Mouse (Mus musculus) E14TG2a.4 (cell line): Measurements from ENCODE around the gene Ldhb.

ENCODE experiments used
- H3K27me3 ChIP-seq: 2 replicates; pipeline ENCODE4 v1.6.1; 2014; ENCODE audit warnings: low read length, control low read depth; ENCODE audit not compliant: insufficient read depth
- H3K36me3 ChIP-seq: 2 replicates; pipeline ENCODE4 v1.6.1; 2014; ENCODE audit warnings: low read length, control low read depth; ENCODE audit not compliant: insufficient read depth
- H3K4me1 ChIP-seq: replicated peaks from 2 replicates; pipeline ENCODE4 v1.6.1; 2014; ENCODE audit warnings: low read depth, low read length, control low read depth
- H3K4me3 ChIP-seq: replicated peaks from 2 replicates; pipeline ENCODE4 v1.5.1; 2014; ENCODE audit warnings: mild to moderate bottlenecking, low read length
- H3K9me3 ChIP-seq: 2 replicates; pipeline ENCODE4 v1.6.1; 2014; ENCODE audit warnings: low read length, control low read depth
- CTCF ChIP-seq: conservative IDR thresholded peaks from 2 replicates; pipeline ENCODE4 v1.5.1; 2014; ENCODE audit warnings: low read length
- NANOG ChIP-seq: IDR thresholded peaks from 2 replicates; pipeline ENCODE4 v1.6.1; 2014; ENCODE audit warnings: borderline replicate concordance, low read length, mixed read lengths
- POU5F1 ChIP-seq: IDR thresholded peaks from 2 replicates; pipeline ENCODE4 v1.6.1; 2014; ENCODE audit warnings: low read length, borderline replicate concordance

The Ldhb gene

GRCm38 (mm10) chr6:142507785-142508162, at the start of gene Ldhb:
TSS of gene Ldhb (minus strand) at chr6:142507957.
- Histone ChIP-seq H3K4me1 (peaks cover 86% of the 10 kb centered on the region), H3K27me3 (no peaks in the 10 kb centered on the region), H3K9me3 (no peaks in the 10 kb centered on the region), H3K4me3 (peak within 1 kb of the TSS; percentile 83), H3K36me3 (peaks cover 32% of the 10 kb centered on the region)
- TF ChIP-seq NANOG (no peak), CTCF (no peak), POU5F1 (no peak)

- H3K27me3 ChIP-seq, result no peaks in the 10 kb centered on the region
- TF ChIP-seq POU5F1, result no peak
- TF ChIP-seq CTCF, result no peak
- TF ChIP-seq NANOG, result no peak
- no peaks in the 10 kb centered on the region for H3K4me1 ChIP-seq
- H3K36me3 ChIP-seq, result no peaks in the 10 kb centered on the region
- H3K9me3 ChIP-seq, result no peaks in the 10 kb centered on the region
- no peak overlapping the region for H3K4me3 ChIP-seq
Observed at GRCm38 (mm10) chr6:142555988-142556387, 48.2 kb upstream of the Ldhb start.

- no peak for TF ChIP-seq NANOG
- TF ChIP-seq CTCF, result no peak
- TF ChIP-seq POU5F1, result no peak
- Histone ChIP-seq H3K36me3 (no peaks in the 10 kb centered on the region), H3K4me3 (no peak overlapping the region), H3K27me3 (no peaks in the 10 kb centered on the region), H3K9me3 (no peaks in the 10 kb centered on the region), H3K4me1 (no peaks in the 10 kb centered on the region)
Observed at GRCm38 (mm10) chr6:142551482-142551881, 43.7 kb upstream of the Ldhb start.

- H3K9me3 ChIP-seq, result no peaks in the 10 kb centered on the region
- no peaks in the 10 kb centered on the region for H3K27me3 ChIP-seq
- no peak overlapping the region for H3K4me3 ChIP-seq
- no peaks in the 10 kb centered on the region for H3K36me3 ChIP-seq
- no peaks in the 10 kb centered on the region for H3K4me1 ChIP-seq
- TF ChIP-seq NANOG (no peak), POU5F1 (no peak), CTCF (no peak)
Observed at GRCm38 (mm10) chr6:142550871-142551270, 43.1 kb upstream of the Ldhb start.

GRCm38 (mm10) chr6:142548377-142548776, 40.6 kb upstream of the Ldhb start:
- no peak for TF ChIP-seq NANOG
- no peak for TF ChIP-seq POU5F1
- TF ChIP-seq CTCF, result no peak
- Histone ChIP-seq H3K9me3 (no peaks in the 10 kb centered on the region), H3K4me1 (peaks cover 6% of the 10 kb centered on the region), H3K36me3 (no peaks in the 10 kb centered on the region), H3K4me3 (no peak overlapping the region), H3K27me3 (peaks cover 6% of the 10 kb centered on the region; the same call in 1 of the 2 replicates)

- Histone ChIP-seq H3K36me3 (no peaks in the 10 kb centered on the region), H3K4me1 (peaks cover 6% of the 10 kb centered on the region), H3K27me3 (peaks cover 6% of the 10 kb centered on the region; the same call in 1 of the 2 replicates), H3K4me3 (peak overlapping the region; percentile 10; the same call in 1 of the 2 replicates), H3K9me3 (no peaks in the 10 kb centered on the region)
- no peak for TF ChIP-seq CTCF
Observed at GRCm38 (mm10) chr6:142545132-142545531, 37.4 kb upstream of the Ldhb start.

GRCm38 (mm10) chr6:142543648-142544047, 35.9 kb upstream of the Ldhb start:
- no peak for TF ChIP-seq POU5F1
- no peak for TF ChIP-seq NANOG
- no peak for TF ChIP-seq CTCF
- Histone ChIP-seq H3K27me3 (peaks cover 8% of the 10 kb centered on the region; the same call in 1 of the 2 replicates), H3K36me3 (no peaks in the 10 kb centered on the region), H3K4me1 (peaks cover 6% of the 10 kb centered on the region), H3K4me3 (no peak overlapping the region), H3K9me3 (no peaks in the 10 kb centered on the region)

- TF ChIP-seq CTCF, result no peak
- TF ChIP-seq POU5F1, result no peak
- TF ChIP-seq NANOG, result no peak
- H3K4me3 ChIP-seq, result no peak overlapping the region
Observed at GRCm38 (mm10) chr6:142542800-142543175, 35.0 kb upstream of the Ldhb start.

GRCm38 (mm10) chr6:142542082-142542799, 34.5 kb upstream of the Ldhb start:
- H3K36me3 ChIP-seq, result no peaks in the 10 kb centered on the region
- no peak overlapping the region for H3K4me3 ChIP-seq
- TF ChIP-seq POU5F1, result no peak
- TF ChIP-seq CTCF, result no peak
- no peak for TF ChIP-seq NANOG
- peaks cover 9% of the 10 kb centered on the region for H3K27me3 ChIP-seq
- H3K9me3 ChIP-seq, result no peaks in the 10 kb centered on the region
- peaks cover 6% of the 10 kb centered on the region for H3K4me1 ChIP-seq

More at GRCm38 (mm10) chr6:142542800-142543175, 35.0 kb upstream of the Ldhb start:
- H3K9me3 ChIP-seq, result no peaks in the 10 kb centered on the region
- peaks cover 8% of the 10 kb centered on the region; the same call in 1 of the 2 replicates for H3K27me3 ChIP-seq
- peaks cover 6% of the 10 kb centered on the region for H3K4me1 ChIP-seq
- H3K36me3 ChIP-seq, result no peaks in the 10 kb centered on the region

GRCm38 (mm10) chr6:142540561-142541160, 32.9 kb upstream of the Ldhb start:
- H3K27me3 ChIP-seq, result peaks cover 13% of the 10 kb centered on the region
- H3K4me3 ChIP-seq, result no peak overlapping the region
- no peaks in the 10 kb centered on the region for H3K36me3 ChIP-seq
- H3K4me1 ChIP-seq, result peaks cover 6% of the 10 kb centered on the region
- TF ChIP-seq POU5F1 (no peak), CTCF (no peak), NANOG (no peak)
- no peaks in the 10 kb centered on the region for H3K9me3 ChIP-seq
